Mouse (Mus musculus) thymus, adult 2 months (tissue): ENCODE data around the gene Pi4k2a.

Experiments
- CTCF ChIP-seq: fragments of 200-500 bp; IDR thresholded peaks from 2 replicates; pipeline ENCODE4 v1.5.1; 2012; ENCODE audit warnings: mild to moderate bottlenecking, control low read depth, low read length, moderate library complexity, borderline replicate concordance; ENCODE audit not compliant: control insufficient read depth, poor library complexity, insufficient read depth; ENCODE audit errors: extremely low read depth
- POLR2A ChIP-seq: fragments of 200-500 bp; IDR thresholded peaks from 2 replicates; pipeline ENCODE4 v1.6.1; 2012; ENCODE audit warnings: mild to moderate bottlenecking, low read length, control low read depth, moderate library complexity; ENCODE audit not compliant: control insufficient read depth, poor library complexity, insufficient read depth; ENCODE audit errors: extremely low read depth

- TF ChIP-seq POLR2A (no peak), CTCF (no peak)
Observed at GRCm38 (mm10) chr19:42104681-42105080, 14.4 kb downstream of the Pi4k2a start.
